Mouse (Mus musculus) lung, postnatal 25 days (tissue): Measurements from ENCODE around the gene Col4a1.

Experiments used
- DNase-seq: peaks from one replicate; pipeline ENCODE4 v3.0.0; 2022; ENCODE audit warnings: low spot score

Col4a1 gene

DNA sequence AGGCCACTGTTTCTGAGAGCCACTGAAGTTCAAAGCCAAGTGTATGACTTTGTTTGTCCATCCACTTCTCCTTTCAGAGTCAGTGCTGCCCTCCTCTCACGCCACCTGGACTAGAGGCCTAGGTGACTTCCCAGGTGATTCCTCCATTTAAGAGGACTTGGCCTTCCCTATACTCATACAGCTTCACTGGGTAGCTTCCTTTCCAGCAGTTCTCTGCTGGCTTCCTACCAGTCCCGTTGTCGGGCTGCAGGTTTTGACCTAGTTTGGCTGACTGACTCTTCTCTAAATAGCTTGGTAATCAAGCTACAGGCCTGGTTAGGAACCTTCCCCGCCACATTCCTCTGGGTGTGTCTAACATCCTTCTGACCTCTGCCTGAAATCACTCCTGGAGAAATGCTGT lies 18.9 kb upstream of the Col4a1 start:
- DNase-seq, result no peak

DNA sequence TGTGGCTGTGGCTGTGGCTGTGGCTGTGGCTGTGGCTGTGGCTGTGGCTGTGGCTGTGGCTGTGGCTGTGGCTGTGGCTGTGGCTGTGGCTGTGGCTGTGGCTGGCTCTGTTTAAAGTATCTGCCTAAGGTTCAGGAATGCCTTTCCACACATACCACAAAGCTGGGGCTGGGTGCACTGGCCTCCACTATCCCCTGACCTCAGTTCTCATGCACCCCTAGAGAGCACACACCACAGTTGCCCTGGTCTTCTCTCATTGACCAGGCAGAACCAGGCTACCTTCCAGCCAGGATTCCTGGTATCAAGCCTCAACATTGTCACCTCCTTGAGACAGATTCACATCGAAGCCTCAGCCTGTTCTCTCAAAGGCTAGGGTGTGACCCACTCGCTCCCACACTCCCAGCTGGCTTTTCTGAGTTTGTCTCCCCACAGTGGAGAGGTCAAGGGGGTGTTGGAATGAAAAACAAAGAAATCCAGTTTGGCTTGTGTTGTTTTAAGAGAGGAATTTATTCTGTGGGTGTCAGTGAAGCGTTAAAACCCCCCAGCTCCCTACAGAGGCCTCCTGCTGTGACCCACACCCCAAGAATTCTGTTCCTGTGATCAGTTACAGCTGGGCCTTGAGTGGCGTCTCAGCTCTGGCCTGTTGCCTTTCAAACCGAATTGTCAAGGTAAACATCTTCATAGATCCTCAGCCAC lies 15.2 kb upstream of the Col4a1 start:
- no peak for DNase-seq

DNA sequence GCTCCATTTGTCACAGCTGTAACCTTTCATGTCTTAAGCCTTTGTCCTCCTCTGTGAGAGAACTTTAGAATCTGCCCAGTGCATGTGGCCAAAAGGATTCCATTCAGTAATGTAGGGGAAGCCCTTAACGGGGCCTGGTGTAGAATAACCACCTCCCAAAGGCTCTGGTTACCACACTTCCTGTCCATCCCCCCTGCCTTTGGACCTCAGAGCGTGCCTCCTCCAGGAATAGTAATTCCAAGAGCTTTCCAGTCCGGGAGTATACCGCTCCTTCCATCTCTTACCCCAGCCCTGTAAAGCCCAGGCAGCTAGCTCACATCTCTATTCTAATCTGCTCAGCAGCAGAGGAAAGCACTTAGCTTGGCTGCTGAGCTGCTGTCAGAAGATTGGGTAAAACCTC lies 14.7 kb upstream of the Col4a1 start:
- no peak for DNase-seq

DNA sequence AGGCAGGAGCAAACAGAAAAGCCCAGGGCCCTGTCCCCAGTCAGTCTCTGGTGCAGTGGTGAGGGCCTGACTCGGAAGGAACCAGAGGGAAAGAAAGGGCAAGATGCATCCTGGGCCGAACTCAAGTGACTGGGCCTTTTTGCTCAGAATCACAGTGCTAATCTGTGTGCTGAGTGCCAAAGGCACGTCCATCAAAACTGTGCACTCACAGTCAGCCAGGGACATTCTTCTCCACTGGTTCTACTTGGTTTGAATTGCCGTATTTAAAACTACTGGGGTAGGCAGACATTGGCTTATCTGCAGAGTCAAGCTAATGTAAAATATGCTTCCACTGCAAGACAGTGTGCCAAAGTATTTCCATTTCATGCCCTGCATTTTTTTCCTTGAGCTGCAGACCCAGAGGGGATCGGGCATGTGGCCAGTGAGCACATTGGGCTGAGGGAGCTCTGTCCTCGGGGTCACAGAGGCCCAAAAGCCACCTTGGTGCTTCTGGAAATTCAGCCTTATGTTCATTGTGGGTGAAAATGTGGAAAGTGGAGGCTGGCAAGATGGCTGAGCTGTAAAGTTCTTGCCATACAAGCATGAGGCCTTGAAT lies 12.3 kb upstream of the Col4a1 start:
- DNase-seq, result no peak

DNA sequence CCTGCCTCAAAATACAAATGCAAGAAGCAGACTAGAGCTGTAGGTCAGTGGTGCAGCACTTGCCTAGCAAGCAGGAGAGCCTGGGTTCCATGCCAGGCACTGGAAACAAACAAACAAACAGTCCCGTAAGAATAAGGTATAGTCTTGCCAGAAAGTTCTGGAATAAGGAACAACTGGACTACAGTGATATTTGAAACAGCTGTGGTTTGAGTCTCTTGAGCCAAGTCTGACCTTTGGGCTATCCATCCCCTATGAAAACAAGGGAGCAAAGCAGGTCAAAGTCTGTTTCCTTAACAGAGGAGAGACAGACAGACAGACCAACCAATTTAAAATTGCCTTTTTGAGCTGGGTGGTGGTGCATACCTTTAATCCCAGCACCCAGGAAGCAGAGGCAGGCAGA lies 11.1 kb upstream of the Col4a1 start:
- DNase-seq, result no peak

DNA sequence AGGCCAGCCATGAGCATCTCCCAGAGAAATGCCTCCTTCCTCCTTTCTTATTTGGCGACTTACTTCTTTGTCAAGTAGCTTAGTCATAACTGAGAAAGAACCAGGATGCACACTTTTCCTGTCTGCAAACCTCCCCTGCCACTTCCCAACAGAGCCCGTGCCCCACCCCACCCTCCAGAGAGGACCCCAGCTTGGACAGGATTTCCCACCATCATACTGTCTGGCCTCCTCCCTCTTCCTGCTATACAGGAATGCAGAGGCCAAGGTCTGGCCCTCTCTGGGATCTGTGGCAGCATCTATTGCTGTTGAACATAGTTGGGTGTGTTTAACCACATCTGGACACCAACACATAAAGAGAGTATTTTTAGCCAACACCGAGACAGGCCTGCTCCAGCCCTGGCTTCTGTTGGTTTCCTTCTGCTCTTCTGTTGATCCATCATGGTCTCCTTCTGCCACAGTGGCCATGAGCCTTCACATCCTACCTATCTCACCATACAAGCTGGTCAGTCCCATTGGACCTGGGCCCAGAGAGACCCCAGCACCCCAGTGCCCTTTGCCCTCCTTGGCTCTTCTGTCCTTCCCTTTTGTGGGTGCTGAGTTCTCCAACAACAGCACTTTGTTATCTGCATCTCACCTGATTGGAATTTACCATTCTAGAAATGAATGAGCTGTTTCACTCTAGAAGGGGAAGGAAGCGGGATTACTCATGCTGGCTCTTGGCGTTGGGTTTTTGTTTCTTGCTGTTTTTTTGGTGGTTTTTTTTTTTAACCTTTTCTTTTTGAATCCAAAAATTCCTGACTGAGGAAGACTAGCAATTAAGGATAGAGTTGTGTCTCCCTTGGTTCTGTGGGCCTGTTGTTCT lies 10.3 kb upstream of the Col4a1 start:
- DNase-seq, result peak; percentile 50

DNA sequence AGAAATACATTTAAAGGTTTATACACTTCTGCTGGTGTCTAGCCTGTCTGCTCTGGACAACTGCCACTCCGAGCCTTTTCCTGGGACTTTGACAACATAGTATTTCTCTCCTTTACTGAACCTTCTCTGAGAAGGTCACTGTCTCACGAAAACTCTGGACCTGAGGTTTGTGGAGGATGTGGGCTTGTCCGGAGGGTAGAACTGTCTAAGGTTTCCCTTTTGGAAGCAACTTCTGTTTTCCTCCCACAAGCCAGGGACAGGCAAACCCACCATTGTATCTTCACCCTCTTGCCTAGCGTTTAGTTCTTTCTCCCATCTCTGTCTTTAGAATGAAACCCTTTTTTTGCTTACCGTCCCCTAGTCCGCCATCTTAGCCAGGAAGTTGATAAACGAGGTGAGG lies 9.2 kb upstream of the Col4a1 start:
- no peak for DNase-seq

DNA sequence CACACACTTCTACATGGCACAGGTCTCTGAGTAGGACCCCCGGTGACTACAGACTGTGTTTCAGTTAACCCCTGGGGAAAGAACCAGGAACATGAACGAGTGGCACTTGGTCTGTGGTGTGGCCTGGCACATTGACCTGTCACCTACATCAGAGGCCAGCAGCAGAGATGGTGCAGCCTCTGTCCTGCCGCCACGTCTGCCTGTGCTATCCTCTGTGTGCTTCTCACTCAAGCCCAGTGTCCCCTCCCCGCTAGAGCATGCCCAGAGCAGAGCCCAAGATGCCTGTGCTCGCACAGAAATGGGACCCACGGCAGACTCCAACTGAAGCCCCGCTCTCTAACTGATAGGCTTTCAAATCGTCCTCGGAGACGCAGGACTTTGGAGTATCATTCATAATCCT lies 6.8 kb upstream of the Col4a1 start:
- no peak for DNase-seq

DNA sequence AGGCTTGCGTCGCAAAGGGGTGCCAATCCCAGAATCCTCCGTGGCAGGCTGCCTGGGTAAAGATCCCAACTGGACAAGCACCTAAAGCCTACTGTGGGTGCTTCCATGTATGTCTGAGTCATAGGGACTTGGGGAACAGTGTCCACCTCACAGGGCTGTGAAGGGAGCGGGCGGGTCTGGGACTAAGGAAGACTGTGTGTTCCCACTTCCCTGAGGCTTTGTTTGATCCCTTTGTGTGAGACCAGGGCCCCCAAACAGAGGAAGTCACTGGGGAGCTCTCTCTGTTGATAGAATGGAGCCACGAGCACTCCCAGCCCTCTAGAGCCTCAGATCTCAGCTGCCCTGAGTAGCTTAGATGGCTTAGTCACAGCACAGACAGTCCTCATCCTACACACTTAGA lies 3.5 kb upstream of the Col4a1 start:
- DNase-seq, result peak; percentile 60

DNA sequence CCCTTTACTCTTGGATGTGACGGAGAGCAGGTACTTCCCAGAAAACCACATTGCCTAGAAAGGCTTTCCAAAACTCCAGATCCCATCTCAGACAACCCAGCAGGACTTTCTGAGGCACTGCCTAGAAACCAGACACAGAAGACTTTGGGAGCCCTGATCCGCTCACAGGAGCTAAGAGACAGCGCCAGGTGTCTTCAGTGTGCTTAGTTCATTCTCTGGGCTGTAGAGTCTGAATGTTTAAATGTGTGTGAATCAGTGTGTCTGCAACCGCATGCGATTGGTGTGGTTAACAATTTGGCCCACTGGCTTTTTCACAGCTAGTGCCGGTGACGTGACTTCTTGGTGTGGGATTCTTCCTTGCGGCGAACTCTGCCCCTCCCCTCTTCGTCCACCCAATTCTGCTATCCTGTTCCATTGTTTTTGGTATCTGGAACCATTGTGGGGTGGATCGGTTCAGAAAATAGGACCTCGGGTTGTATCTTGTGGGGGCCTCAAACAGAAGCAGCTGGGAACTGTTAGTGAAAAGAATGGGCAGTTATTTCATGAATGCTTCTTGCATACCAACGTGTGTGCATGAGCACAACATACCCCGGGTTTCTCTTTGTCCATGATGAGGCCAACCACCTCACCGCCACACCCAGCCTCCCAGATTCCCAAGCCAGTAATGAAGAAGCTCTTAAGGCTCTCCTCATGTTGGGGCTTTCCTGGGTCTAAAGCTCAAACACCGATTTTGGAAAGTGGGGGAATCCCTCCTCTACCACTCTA lies 2.7 kb upstream of the Col4a1 start:
- DNase-seq, result no peak

DNA sequence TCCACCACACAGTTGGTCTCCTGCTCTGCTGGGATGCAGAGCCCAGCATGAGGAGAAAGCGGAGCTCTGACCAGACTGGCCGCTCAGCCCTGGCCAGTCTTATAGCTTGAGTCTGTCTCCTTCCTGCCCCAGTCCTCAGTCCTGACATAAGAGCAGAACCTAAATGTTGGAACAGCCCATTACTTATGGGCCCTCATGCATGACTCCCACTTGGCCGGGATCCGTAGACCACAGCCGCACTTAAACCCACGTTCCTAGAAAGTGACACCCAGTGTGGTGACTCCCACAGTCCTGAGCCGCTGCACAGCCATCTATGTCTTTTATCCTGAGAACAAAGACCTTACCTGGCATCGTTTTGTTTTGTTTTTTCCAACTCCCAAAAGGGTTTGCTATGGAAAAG lies 2.0 kb upstream of the Col4a1 start:
- no peak for DNase-seq

DNA sequence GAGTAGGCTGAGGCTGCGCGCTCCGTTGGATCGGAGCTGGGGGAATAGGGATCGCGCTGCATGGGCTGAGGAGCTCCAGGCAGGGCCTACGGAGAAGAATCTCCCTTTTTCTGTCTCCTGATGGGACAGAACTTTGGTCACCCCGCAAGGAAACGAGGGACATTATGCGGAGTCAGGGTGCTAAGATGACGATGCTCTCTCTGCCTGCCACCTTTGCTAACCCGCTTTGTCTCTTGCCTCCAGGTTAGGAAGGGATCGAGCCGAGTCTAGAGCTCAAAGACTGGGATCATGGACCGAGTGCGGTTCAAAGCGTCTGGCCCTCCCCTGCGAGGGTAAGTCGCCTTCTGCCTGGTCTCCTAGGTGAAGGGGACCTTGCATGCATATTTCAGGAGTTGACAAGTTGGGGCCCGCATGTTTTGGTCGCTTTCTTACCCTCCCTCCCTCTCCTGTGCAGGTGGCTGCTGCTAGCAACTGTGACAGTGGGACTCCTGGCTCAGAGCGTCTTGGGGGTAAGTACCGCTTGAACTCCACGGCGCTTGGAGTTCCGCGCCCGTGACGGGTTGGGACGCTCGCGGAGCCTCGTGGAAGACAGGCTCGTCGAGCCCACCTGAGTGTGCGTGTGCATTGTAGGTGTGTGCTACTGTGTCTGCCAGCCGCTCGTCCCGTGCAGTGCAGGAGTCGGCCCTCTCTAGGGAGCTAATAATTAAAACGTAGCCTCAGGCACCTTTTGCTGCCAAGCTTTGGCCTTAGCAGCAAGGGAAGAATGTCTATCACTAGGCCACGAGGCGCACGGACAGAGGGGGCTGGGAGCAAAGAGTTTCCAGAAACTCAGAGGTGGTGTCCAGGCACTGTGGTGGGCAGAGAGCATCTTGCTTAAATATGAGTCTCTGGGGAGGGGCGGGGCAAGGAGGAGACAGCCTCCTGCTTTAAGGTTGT lies 818 bp upstream of the Col4a1 start:
- peak; percentile 51 for DNase-seq

DNA sequence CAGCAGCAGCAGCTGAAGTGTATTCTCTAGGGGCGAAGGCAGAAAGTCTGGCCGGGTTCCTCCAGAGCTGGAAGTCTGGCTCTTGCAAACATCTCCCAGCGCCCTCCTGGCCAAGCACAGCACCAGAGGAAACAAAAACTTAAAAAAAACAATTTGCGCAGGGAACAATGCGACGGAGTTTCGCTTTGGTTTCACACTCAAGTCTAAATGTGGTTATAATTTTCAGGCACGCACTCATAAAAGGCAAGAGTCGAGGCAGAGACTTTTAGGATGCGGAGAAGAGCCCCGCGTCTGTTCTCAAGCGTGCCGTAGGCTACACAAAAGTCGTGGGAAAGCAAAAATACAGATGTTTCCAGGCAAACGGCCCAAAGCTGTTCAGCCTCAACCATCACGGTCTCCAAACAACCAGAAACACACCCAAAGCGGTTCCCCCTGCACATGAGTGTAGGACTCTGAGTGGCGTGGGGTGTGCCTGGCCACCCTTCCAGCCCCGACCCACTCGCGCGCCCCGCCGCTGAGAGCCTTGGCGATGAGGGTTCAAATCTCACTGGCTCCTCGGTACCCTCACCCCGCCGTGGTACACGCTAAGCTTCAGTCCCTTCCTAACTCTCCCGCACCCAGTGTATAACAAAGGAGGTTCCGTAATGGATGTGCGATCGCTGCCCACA lies 811 bp downstream of the Col4a1 start:
- DNase-seq, result peak; percentile 53

DNA sequence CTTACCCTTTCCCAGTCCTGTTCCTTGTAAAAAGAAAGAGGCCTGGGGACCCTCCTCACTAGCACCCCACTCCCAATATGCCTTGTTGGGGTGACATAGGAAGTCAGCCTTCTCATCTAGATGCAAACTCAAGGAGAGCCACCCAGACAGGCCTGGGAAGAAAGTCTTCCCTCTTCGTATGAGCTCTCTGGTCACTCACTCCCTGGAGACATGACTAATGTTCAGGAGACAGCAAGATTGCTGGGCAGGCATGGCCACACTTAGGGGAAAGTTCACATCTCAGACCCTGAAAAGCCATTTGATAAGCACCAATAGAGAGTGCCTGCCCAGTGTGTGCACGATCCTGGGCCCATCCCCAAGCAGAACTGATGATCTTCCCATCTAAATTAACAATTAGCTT lies 2.6 kb downstream of the Col4a1 start:
- no peak for DNase-seq

DNA sequence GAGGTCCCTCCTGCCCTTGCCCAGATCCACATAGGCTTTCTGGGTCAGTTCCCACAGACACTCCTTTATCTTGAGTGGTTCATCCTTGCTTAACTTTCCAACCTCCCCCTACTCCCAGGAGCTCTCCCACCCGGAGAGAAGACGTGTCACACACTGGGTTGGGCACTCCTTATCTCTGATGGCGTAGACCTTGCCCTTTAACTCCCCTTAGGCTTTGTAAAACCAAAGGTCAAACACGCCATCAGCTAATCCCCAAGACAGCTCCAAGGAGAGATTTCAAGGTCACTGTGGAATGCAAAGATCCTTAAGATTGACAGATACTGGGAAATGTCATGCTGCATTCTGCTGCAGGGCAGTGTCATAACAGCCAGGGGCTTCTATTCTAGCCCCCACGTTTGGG lies 3.4 kb downstream of the Col4a1 start:
- no peak for DNase-seq

DNA sequence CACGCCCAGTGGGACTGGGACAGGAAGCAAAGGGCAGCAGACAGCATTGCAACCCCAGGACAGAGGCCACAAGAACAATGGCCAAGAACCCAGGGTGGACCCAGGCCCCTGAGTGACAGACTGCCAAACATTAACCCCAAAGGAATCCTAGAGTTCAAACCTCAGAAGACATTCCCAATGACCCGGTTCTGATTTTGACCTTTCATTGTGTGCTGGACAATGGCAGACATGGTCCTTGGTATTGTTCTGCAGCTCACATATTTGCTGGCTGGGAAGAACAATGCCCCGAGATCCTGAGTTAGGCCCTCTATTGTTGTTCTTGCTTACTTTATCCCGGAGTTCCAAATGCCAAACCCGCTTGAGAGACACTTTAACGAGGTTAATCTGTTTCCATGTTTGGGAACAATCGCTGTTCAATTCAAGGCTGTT lies 4.0 kb downstream of the Col4a1 start:
- no peak for DNase-seq

DNA sequence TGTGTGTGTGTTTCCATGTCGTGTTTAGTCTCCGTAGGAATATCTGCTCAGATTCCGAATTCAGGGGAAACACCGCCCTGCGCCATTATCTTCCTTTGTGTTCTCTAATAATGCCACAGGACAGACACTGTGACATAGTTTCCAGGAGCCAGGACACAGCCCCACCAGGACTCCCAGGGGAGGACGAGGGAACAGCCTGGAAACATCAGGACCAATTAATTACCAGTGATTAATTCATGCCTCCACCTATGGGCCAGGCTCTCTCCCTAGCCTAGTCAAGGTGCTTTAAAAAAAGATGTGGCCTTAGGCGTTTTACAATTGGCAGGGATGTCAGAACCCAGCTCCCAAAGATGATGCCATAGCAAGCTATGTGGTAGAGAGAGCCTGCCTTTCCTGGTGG lies 5.2 kb downstream of the Col4a1 start:
- no peak for DNase-seq

DNA sequence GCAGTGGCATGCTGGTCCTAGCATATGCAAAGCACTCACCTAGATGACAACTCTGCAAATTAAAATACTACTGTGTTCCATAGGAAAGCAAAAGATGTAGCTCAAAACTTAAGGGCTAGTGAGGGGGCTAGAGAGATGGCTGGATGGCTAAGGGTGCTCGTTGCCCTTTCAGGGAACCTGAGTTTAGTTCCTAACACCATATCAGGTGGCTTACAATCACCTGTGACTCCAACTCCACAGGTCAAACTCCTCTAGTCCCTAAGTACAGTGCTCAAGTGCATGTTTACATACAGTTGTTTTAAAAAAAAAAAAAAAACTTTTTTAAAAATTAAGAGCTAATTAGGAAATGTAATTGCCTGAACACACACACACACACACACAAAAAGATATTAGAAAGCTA lies 7.1 kb downstream of the Col4a1 start:
- DNase-seq, result no peak

DNA sequence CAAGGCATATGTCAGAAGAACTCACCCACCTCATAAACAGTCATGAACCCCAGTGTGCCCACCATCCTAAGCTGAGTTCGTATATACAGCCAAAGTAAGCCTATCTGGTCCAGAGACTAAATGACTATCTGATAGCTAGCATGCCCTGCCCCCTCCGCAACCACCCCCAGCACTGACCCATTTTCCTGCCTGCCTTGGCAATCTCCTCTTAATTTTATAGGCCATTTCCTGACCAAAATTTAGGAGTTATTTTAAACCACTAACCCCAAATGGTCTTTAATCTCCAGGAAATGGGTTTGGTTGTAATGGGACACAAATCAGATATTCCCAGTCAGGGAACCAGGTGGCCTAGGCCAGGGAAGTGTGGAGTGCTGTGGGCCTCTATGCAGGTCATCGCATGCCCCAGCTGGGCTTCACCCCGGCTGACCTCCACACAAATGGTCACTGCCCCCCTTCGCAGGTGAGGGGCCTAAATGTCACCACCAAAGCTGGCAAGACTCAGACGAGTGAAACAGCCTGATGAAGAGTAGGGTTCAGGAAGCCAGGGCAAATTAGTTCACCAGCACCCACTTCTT lies 8.5 kb downstream of the Col4a1 start:
- no peak for DNase-seq

DNA sequence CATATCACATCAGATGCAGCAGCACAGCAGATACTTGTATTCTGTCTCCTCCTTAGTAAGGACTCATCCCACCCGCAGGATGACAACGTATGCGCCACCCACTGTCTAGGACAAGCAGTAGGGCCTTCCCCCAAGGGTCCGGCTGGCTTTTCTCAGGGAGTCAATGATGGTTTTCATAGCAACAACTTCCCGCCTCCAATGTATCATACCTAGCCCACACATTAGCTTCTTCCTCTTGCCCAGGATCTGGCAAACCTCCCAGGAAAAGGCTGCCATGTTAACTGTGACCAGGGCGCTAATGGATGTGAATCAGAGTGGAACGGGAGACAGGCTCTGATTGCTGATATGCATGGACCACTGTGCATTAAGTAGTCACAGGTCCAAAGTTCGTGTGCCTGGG lies 12.2 kb downstream of the Col4a1 start:
- no peak for DNase-seq

DNA sequence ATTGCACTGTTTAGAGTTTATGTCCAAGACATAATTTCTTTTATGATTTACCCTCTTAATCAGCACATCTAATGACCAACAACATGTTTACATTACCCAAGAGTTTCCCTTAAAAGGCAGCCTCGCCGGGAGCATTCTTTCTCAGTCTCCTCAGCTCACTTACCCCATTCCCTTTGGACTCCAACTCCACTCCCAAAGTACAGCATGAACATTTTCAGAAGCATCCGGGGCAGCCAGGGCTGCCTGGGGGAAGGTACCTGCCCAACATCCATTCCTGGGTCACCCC lies 13.4 kb downstream of the Col4a1 start:
- no peak for DNase-seq
